ENCODE assay signal across 8 mouse cellular contexts in genomic region chr5:137045402-137046323, GRCm38 (mm10). TPM values are rescaled to one million over a fixed set of nuclear protein-coding genes. Genes with fewer than 3 reads are reported as not detected.
DNase-seq lines count a peak whose midpoint lies in the region; ATAC-seq and TF ChIP-seq lines count a peak whose summit lies in the region.

Ap1s1 (minus strand) TSS chr5:137046135.

- ATAC-seq in forebrain, postnatal 0 days: peak; percentile 96
- ATAC-seq in lung, embryonic 15.5 days (ENCODE audit: borderline replicate concordance, extremely low read depth, low FRiP score, low TSS enrichment): peak; percentile 91

- no peaks in the 10 kb centered on the region for H3K27me3 ChIP-seq in MEL (ENCODE audit: control insufficient read depth in 1 of 2, insufficient read depth in 2 of 2, low read length in 2 of 2)
- H3K27me3 ChIP-seq in cerebellum, adult 2 months (ENCODE audit: control insufficient read depth, insufficient read depth, low read length): no peaks in the 10 kb centered on the region
- no peaks in the 10 kb centered on the region for H3K27me3 ChIP-seq in forebrain, postnatal 0 days (ENCODE audit: insufficient read depth, low read length)
- H3K27me3 ChIP-seq in lung, embryonic 15.5 days: no peaks in the 10 kb centered on the region

- H3K4me3 ChIP-seq in MEL (ENCODE audit: control insufficient read depth in 1 of 2, insufficient read depth in 1 of 2, low read depth in 2 of 2, low read length in 2 of 2): peak within 1 kb of the TSS; percentile 75 to 81
- peak within 1 kb of the TSS; percentile 68 for H3K4me3 ChIP-seq in cerebellum, adult 2 months (replicated peaks; ENCODE audit: insufficient read depth, low read depth, low read length)
- H3K4me3 ChIP-seq in forebrain, postnatal 0 days (ENCODE audit: low read depth, low read length): peak within 1 kb of the TSS; percentile 80
- H3K4me3 ChIP-seq in lung, embryonic 15.5 days: peak within 1 kb of the TSS; percentile 76

- TF ChIP-seq RAD21 in MEL (IDR thresholded peaks at IDR 0.05; ENCODE audit: low read depth, low read length): no peak

- DNase-seq in MEL (ENCODE audit: low read depth, low spot score): peak; percentile 97
- peak; percentile 99 for DNase-seq in cerebellum, adult 2 months
- DNase-seq in forebrain, postnatal 0 days: peak; percentile 100
- peak; percentile 99 for DNase-seq in heart, postnatal 4 days
- peak; percentile 97 to 98 for DNase-seq in layer of hippocampus, adult 8-10 months (ENCODE audit: low spot score in 2 of 2)
- DNase-seq in ovary, adult 18-20 months (ENCODE audit: low spot score): peak; percentile 95
- peak; percentile 99 for DNase-seq in thymus, postnatal 0 days (ENCODE audit: low spot score)

- peak within 1 kb of the TSS; percentile 43 for H3K27ac ChIP-seq in MEL (ENCODE audit: control insufficient read depth, low read depth, low read length)
- H3K27ac ChIP-seq in cerebellum, adult 2 months (ENCODE audit: insufficient read depth, low read length): peak within 1 kb of the TSS; percentile 12; the same call in 1 of the 2 replicates
- peak within 1 kb of the TSS; percentile 81 for H3K27ac ChIP-seq in forebrain, postnatal 0 days (ENCODE audit: low read depth, low read length)
- H3K27ac ChIP-seq in lung, embryonic 15.5 days: peak within 1 kb of the TSS; percentile 72

- H3K79me2 ChIP-seq in MEL (ENCODE audit: control insufficient read depth, insufficient read depth, low read length, poor library complexity): peaks cover 14% of the 10 kb centered on the region

- H3K4me1 ChIP-seq in MEL (ENCODE audit: control insufficient read depth in 1 of 2, insufficient read depth in 2 of 2, low read length in 2 of 2): peaks cover 0 to 12% of the 10 kb centered on the region in 2 experiments
- no peaks in the 10 kb centered on the region for H3K4me1 ChIP-seq in cerebellum, adult 2 months (ENCODE audit: control insufficient read depth, insufficient read depth, low read length)
- H3K4me1 ChIP-seq in forebrain, postnatal 0 days (ENCODE audit: insufficient read depth): peaks cover 8% of the 10 kb centered on the region
- H3K4me1 ChIP-seq in lung, embryonic 15.5 days: peaks cover 10% of the 10 kb centered on the region

- 0 out of 4 replicates have a peak, but pooled peaks of 1 of the 2 experiments have one; percentile 9 for TF ChIP-seq EP300 in MEL (IDR thresholded peaks at IDR 0.05; ENCODE audit: low read depth in 1 of 2, low read length in 2 of 2)

- WGBS in cerebellum, adult 2 months: under 1% methylated on average over 48 of the region's 48 CpGs
- 3% methylated on average over 47 of the region's 48 CpGs for WGBS in forebrain, postnatal 0 days
- under 1% methylated on average over 48 of the region's 48 CpGs for WGBS in lung, embryonic 15.5 days

- peaks cover 2 to 3% of the 10 kb centered on the region in 2 experiments; a peak in 1 of 4 replicates for H3K36me3 ChIP-seq in MEL (ENCODE audit: control insufficient read depth in 1 of 2, insufficient read depth in 2 of 2, low read length in 2 of 2)
- peaks cover 17% of the 10 kb centered on the region for H3K36me3 ChIP-seq in forebrain, postnatal 0 days (ENCODE audit: insufficient read depth)
- H3K36me3 ChIP-seq in lung, embryonic 15.5 days: peaks cover 21% of the 10 kb centered on the region

- TF ChIP-seq CTCF in MEL (IDR thresholded peaks at IDR 0.05 in 2 of 3, conservative IDR thresholded peaks at IDR 0.05 in 1 of 3; ENCODE audit: control insufficient read depth in 1 of 3, insufficient read depth in 1 of 3, low read depth in 2 of 3, low read length in 3 of 3, poor library complexity in 1 of 3, severe bottlenecking in 1 of 3): no peak
- TF ChIP-seq CTCF in cerebellum, adult 2 months (IDR thresholded peaks at IDR 0.05; ENCODE audit: borderline replicate concordance, insufficient read depth, low read depth, low read length): no peak
- no peak for TF ChIP-seq CTCF in forebrain, postnatal 0 days (IDR thresholded peaks at IDR 0.05; ENCODE audit: low read depth)

- peak; percentile 65 to 68; a peak in 2 of 4 replicates for TF ChIP-seq POLR2A in MEL (IDR thresholded peaks at IDR 0.05; ENCODE audit: control insufficient read depth in 1 of 2, insufficient read depth in 1 of 2, low read depth in 1 of 2, low read length in 2 of 2, poor library complexity in 1 of 2)
- TF ChIP-seq POLR2A in cerebellum, adult 2 months (IDR thresholded peaks at IDR 0.05; ENCODE audit: borderline replicate concordance, insufficient read depth, low read length): peak; percentile 49; the same call in 1 of the 2 replicates

- H3K9me3 ChIP-seq in MEL (replicated peaks; ENCODE audit: insufficient read depth, low read length): no peaks in the 10 kb centered on the region
- no peaks in the 10 kb centered on the region for H3K9me3 ChIP-seq in forebrain, postnatal 0 days (ENCODE audit: low read length)
- H3K9me3 ChIP-seq in lung, embryonic 15.5 days: no peaks in the 10 kb centered on the region

- peak within 1 kb of the TSS; percentile 83 for H3K9ac ChIP-seq in MEL (ENCODE audit: control insufficient read depth, low read depth, low read length, poor library complexity, severe bottlenecking)
- peak within 1 kb of the TSS; percentile 90 for H3K9ac ChIP-seq in forebrain, postnatal 0 days
- peak within 1 kb of the TSS; percentile 83 for H3K9ac ChIP-seq in lung, embryonic 15.5 days

- peak within 1 kb of the TSS; percentile 81 for H3K4me2 ChIP-seq in forebrain, postnatal 0 days (ENCODE audit: low read depth)
- peak within 1 kb of the TSS; percentile 85 for H3K4me2 ChIP-seq in lung, embryonic 15.5 days

TF ChIP-seq in MEL, 35 proteins besides CTCF, POLR2A, EP300 and RAD21 (continues in another document):
- TF ChIP-seq TAL1 (IDR thresholded peaks at IDR 0.05; ENCODE audit: low read length): no peak
- no peak; the same call in 1 of the 2 replicates for TF ChIP-seq USF1 (IDR thresholded peaks at IDR 0.05; ENCODE audit: low read depth, low read length)
- TF ChIP-seq MAX (IDR thresholded peaks at IDR 0.05; ENCODE audit: low read length): peak; percentile 51
- TF ChIP-seq MYB (IDR thresholded peaks at IDR 0.05; ENCODE audit: low read depth, low read length): no peak
- TF ChIP-seq BHLHE40 (IDR thresholded peaks at IDR 0.05; ENCODE audit: borderline replicate concordance, low read depth, low read length): no peak
- no peak for TF ChIP-seq E2F4 (IDR thresholded peaks at IDR 0.05; ENCODE audit: borderline replicate concordance, low read depth, low read length)
- no peak for TF ChIP-seq MEF2A (IDR thresholded peaks at IDR 0.05; ENCODE audit: extremely low read depth, insufficient replicate concordance, low read depth, low read length, poor library complexity, severe bottlenecking)
- peak; percentile 76 for TF ChIP-seq MXI1 (IDR thresholded peaks at IDR 0.05; ENCODE audit: low read depth, low read length)
- peak; percentile 67 for TF ChIP-seq ELF1 (IDR thresholded peaks at IDR 0.05; ENCODE audit: low read depth, low read length)
- TF ChIP-seq POLR2AphosphoS2 (IDR thresholded peaks at IDR 0.05; ENCODE audit: low read length): no peak
- TF ChIP-seq UBTF (IDR thresholded peaks at IDR 0.05; ENCODE audit: borderline replicate concordance, insufficient read depth, low read depth, low read length): no peak
- no peak for TF ChIP-seq KAT2A (conservative IDR thresholded peaks at IDR 0.05; ENCODE audit: low read depth, low read length)
- no peak; the same call in 1 of the 2 replicates for TF ChIP-seq MYC (IDR thresholded peaks at IDR 0.05; ENCODE audit: low read depth, low read length)
- TF ChIP-seq SMC3 (IDR thresholded peaks at IDR 0.05; ENCODE audit: low read depth, low read length): no peak
- TF ChIP-seq MAFK (IDR thresholded peaks at IDR 0.05; ENCODE audit: borderline replicate concordance, low read depth, low read length): no peak
- TF ChIP-seq GABPA (IDR thresholded peaks at IDR 0.05; ENCODE audit: low read depth, low read length): no peak
- no peak for TF ChIP-seq USF2 (IDR thresholded peaks at IDR 0.05; ENCODE audit: borderline replicate concordance in 1 of 2, insufficient read depth in 1 of 2, low read depth in 1 of 2, low read length in 2 of 2)
- peak; percentile 59 for TF ChIP-seq TCF12 (IDR thresholded peaks at IDR 0.05; ENCODE audit: low read depth, low read length)
- no peak for TF ChIP-seq POLR2AphosphoS5 (IDR thresholded peaks at IDR 0.05; ENCODE audit: borderline replicate concordance, low read depth, low read length)
- TF ChIP-seq ZC3H11A (IDR thresholded peaks at IDR 0.05; ENCODE audit: low read depth, low read length): no peak
- TF ChIP-seq GATA1 (IDR thresholded peaks at IDR 0.05; ENCODE audit: low read depth, low read length): no peak
- TF ChIP-seq HCFC1 (IDR thresholded peaks at IDR 0.05; ENCODE audit: low read depth, low read length): peak; percentile 83
- TF ChIP-seq NELFE (IDR thresholded peaks at IDR 0.05; ENCODE audit: low read depth, low read length): peak; percentile 50
- TF ChIP-seq ZNF384 (IDR thresholded peaks at IDR 0.05; ENCODE audit: low read depth, low read length): no peak
- TF ChIP-seq NRF1 (IDR thresholded peaks at IDR 0.05; ENCODE audit: insufficient read depth, low read depth, low read length, poor library complexity, severe bottlenecking): peak; percentile 90
- TF ChIP-seq ZMIZ1 (IDR thresholded peaks at IDR 0.05; ENCODE audit: low read depth, low read length): no peak
- no peak for TF ChIP-seq JUND (IDR thresholded peaks at IDR 0.05; ENCODE audit: low read depth, low read length)
- no peak for TF ChIP-seq CHD1 (IDR thresholded peaks at IDR 0.05; ENCODE audit: low read depth, low read length)
- TF ChIP-seq ETS1 (IDR thresholded peaks at IDR 0.05; ENCODE audit: low read depth, low read length): 0 out of 2 replicates have a peak, but pooled peaks have one; percentile 9
- TF ChIP-seq CHD2 (IDR thresholded peaks at IDR 0.05; ENCODE audit: low read length): no peak
- TF ChIP-seq SIN3A (IDR thresholded peaks at IDR 0.05; ENCODE audit: low read length): peak; percentile 83
- TF ChIP-seq RCOR1 (IDR thresholded peaks at IDR 0.05; ENCODE audit: low read depth, low read length): 0 out of 2 replicates have a peak, but pooled peaks have one; percentile 25

RNA-seq across cellular contexts. Expression of gene Ap1s1, which starts in this region (rescaled TPM):
- 137 and 154 TPM in 2 replicates for total RNA-seq in MEL (2012; rRNA removed)
- 100 to 1,000 TPM; 211 to 218 TPM for polyA plus RNA-seq in MEL (2012; ENCODE audit: insufficient read depth in 1 of 2, insufficient read length in 2 of 2, low read depth in 1 of 2, low replicate concordance in 2 of 2, missing spikeins in 1 of 2)
- polyA plus RNA-seq in cerebellum, adult 2 months (2012; rRNA removed): 147 and 168 TPM in 2 replicates
- total RNA-seq in forebrain, postnatal 0 days (2014; rRNA removed): 105 and 144 TPM in 2 replicates
- polyA plus RNA-seq in forebrain, postnatal 0 days (2015; fragmentation: Nextera tagmentation; extraction: Ambion mirVana): 335 and 346 TPM in 2 replicates
- total RNA-seq in heart, postnatal 4 days (2021): 10 to 100 TPM; 70.9 to 82.3 TPM
- total RNA-seq in layer of hippocampus, adult 8-10 months (2022): 100 to 1,000 TPM; 309 to 341 (median 318) TPM
- 202 and 206 TPM in 2 replicates for polyA plus RNA-seq in lung, embryonic 15.5 days (2015; fragmentation: Nextera tagmentation; extraction: Ambion mirVana)
- polyA plus RNA-seq in thymus, postnatal 0 days (2015; fragmentation: Nextera tagmentation; extraction: Ambion mirVana): 135 and 145 TPM in 2 replicates

Comparison
In these comparisons a context has a peak if more than half of its experiments do, and no peak if none do; other contexts are left out.
1. Peak in every context shown above with its lines: DNase-seq, ATAC-seq, H3K4me3 ChIP-seq and H3K27ac ChIP-seq.
2. H3K27ac ChIP-seq: peak in every context shown above with its lines; median percentile 81 in forebrain, postnatal 0 days; 72 in lung, embryonic 15.5 days; 43 in MEL; 12 in cerebellum, adult 2 months.